Mouse (Mus musculus): ENCODE measurements around the gene Palmd. TPM values are rescaled to one million over a fixed set of nuclear protein-coding genes. Genes with fewer than 3 reads are reported as not detected.

The Palmd gene
- polyA plus RNA-seq, 1 experiment from 2014 or later = 10.4 TPM

DNA sequence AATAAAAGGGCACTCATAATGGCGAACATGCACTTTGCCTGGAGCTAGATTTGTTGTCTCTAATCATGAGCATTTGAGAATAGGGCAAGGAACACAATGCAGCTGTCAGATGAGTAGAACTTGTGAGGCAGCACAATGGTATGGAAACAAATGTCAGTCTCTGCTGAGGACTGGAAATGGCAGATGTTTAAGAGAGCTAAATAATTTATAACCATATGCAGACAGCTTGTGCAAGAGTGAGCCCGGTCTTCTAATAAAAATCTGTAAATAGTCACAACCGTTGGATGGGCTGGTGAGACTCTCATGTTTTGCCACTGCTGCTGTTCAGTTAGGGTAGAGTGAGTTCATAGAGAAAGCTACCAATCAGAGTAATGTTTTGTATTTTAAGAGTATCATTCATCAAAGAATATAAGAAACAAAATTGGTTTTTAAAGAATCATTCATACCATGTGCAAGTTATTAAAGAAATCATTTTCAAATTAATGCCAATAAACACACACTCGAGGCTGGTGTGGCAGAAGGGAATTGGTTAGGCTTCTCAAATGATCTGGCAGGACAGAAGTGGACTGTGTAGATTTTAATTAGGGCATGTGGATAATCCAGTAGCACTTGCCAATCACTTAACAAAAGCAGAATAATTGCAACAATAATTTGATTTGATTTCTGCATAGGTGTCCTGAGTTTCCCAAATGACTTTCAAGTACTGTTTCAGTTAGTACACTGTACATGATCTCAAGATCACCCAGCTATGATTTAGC lies 31.7 kb downstream of the Palmd start:
- no peak for ATAC-seq (replicated peaks; ENCODE audit: insufficient number of reproducible peaks, low FRiP score, low TSS enrichment)
- 74% methylated on average over 4 of the region's 4 CpGs for WGBS (ENCODE audit: insufficient replicate concordance)

DNA sequence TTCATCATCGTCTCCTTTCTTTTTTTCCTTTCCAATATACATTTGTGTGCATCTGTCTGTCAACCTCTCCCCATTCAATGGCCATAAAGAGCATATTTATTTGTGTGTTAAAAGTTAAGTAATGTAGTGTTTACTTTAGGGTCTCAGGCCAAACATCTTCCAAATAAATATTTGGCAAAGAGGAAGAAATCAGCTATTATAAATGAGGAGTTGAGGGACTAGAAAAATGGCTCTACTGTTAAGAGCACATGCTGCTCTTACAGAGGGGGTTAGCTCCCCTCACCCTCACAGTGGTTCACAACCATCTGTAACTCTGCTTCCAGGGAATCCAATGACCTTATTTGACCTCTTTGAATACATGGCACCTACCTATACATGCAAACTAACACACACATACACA lies 35.6 kb downstream of the Palmd start:
- Histone ChIP-seq H3K36me3 (ENCODE audit: control insufficient read depth, insufficient read depth, low read length) (no peaks in the 10 kb centered on the region), H3K9me3 (replicated peaks; ENCODE audit: control insufficient read depth, low read length) (no peaks in the 10 kb centered on the region), H3K27me3 (ENCODE audit: control insufficient read depth, insufficient read depth, low read length) (no peaks in the 10 kb centered on the region), H3K9ac (ENCODE audit: low read depth, low read length) (no peak overlapping the region), H3K4me1 (ENCODE audit: control insufficient read depth, insufficient read depth, low read length) (no peaks in the 10 kb centered on the region), H3K4me3 (ENCODE audit: low read depth, low read length) (no peak overlapping the region), H3K4me2 (no peak overlapping the region), H3K27ac (ENCODE audit: low read depth, low read length) (no peak overlapping the region)
- 71% methylated on average over 1 of the region's 1 CpGs for WGBS (ENCODE audit: insufficient replicate concordance)
- no peak for ATAC-seq (replicated peaks; ENCODE audit: insufficient number of reproducible peaks, low FRiP score, low TSS enrichment)

More for the DNA sequence above, 31.7 kb downstream of the Palmd start:
- Histone ChIP-seq H3K9ac (ENCODE audit: low read depth, low read length) (no peak overlapping the region), H3K36me3 (ENCODE audit: control insufficient read depth, insufficient read depth, low read length) (no peaks in the 10 kb centered on the region), H3K9me3 (replicated peaks; ENCODE audit: control insufficient read depth, low read length) (no peaks in the 10 kb centered on the region), H3K27ac (ENCODE audit: low read depth, low read length) (no peak overlapping the region), H3K27me3 (ENCODE audit: control insufficient read depth, insufficient read depth, low read length) (no peaks in the 10 kb centered on the region), H3K4me2 (no peak overlapping the region), H3K4me3 (ENCODE audit: low read depth, low read length) (no peak overlapping the region), H3K4me1 (ENCODE audit: control insufficient read depth, insufficient read depth, low read length) (no peaks in the 10 kb centered on the region)

DNA sequence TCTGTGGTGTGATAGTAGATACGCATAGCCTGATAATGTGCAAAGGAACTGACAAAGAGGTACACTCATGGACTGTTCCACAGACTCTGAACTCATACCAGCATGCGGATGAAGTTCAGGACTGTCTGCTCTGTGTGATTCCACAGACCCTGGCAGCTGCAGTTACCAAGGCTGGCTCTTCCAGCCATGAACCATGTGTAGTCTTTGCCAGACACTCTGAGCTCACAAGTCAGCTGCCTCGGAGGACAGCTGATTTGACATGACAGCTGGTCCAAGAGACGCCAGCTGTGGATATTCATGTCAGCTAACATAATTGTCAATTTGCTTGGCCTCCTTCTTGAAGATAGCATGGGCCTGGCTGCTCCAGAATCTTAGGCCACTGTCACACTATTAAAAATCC lies 39.8 kb downstream of the Palmd start:
- no peaks in the 10 kb centered on the region for H3K4me1 ChIP-seq (ENCODE audit: control insufficient read depth, insufficient read depth, low read length)
- H3K9me3 ChIP-seq (replicated peaks; ENCODE audit: control insufficient read depth, low read length) = no peaks in the 10 kb centered on the region
- no peak overlapping the region for H3K9ac ChIP-seq (ENCODE audit: low read depth, low read length)
- no peak for ATAC-seq (replicated peaks; ENCODE audit: insufficient number of reproducible peaks, low FRiP score, low TSS enrichment)
- H3K27me3 ChIP-seq (ENCODE audit: control insufficient read depth, insufficient read depth, low read length) = no peaks in the 10 kb centered on the region
- no peak overlapping the region for H3K27ac ChIP-seq (ENCODE audit: low read depth, low read length)
- H3K36me3 ChIP-seq (ENCODE audit: control insufficient read depth, insufficient read depth, low read length) = no peaks in the 10 kb centered on the region
- WGBS (ENCODE audit: insufficient replicate concordance) = 69% methylated on average over 4 of the region's 4 CpGs
- H3K4me2 ChIP-seq = no peak overlapping the region
- no peak overlapping the region for H3K4me3 ChIP-seq (ENCODE audit: low read depth, low read length)

DNA sequence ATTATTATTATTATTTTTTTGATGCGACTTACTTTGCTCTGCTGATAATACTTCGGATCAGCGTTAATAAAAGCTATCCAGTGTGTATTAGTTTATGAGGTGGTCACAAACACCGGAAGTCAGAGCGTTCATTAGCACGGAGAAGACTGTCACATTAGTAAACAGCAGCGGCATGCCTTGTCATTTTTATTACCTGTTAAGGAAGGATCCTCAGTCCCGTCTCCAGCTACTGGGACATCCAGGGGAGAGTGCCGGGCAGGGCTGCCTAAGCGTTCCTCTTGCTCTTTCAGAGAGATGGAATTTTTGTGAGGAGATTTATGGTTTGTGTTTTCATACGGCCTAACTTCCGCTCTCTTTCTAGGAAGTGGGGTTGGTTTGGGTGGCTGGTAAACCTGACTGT lies 45.7 kb downstream of the Palmd start:
- H3K4me2 ChIP-seq = no peak overlapping the region
- H3K9me3 ChIP-seq (replicated peaks; ENCODE audit: control insufficient read depth, low read length) = no peaks in the 10 kb centered on the region
- no peaks in the 10 kb centered on the region for H3K4me1 ChIP-seq (ENCODE audit: control insufficient read depth, insufficient read depth, low read length)
- no peak overlapping the region for H3K4me3 ChIP-seq (ENCODE audit: low read depth, low read length)
- ATAC-seq (replicated peaks; ENCODE audit: insufficient number of reproducible peaks, low FRiP score, low TSS enrichment) = no peak
- no peak overlapping the region for H3K9ac ChIP-seq (ENCODE audit: low read depth, low read length)
- H3K36me3 ChIP-seq (ENCODE audit: control insufficient read depth, insufficient read depth, low read length) = no peaks in the 10 kb centered on the region
- H3K27me3 ChIP-seq (ENCODE audit: control insufficient read depth, insufficient read depth, low read length) = no peaks in the 10 kb centered on the region
- WGBS (ENCODE audit: insufficient replicate concordance) = 81% methylated on average over 12 of the region's 12 CpGs
- H3K27ac ChIP-seq (ENCODE audit: low read depth, low read length) = no peak overlapping the region

DNA sequence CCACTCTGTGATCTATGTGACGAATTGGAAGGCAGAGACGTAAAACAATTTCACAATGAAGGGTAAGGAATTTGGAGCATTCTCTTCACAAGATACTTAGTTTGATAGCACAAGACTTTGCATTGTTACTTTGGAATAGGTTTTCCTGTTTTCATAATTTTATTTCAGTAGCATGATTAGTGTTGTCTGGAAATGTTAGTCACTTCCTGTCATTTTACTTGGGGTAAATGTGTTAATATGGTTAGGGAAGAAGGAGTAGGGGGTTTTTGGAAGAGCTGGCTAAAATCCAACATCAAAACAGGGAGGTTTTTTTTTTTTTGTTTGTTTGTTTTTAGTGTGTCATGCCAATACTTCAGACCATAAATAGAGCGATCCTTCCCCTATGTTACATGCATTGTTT lies 47.3 kb downstream of the Palmd start:
- H3K9me3 ChIP-seq (replicated peaks; ENCODE audit: control insufficient read depth, low read length) = no peaks in the 10 kb centered on the region
- ATAC-seq (replicated peaks; ENCODE audit: insufficient number of reproducible peaks, low FRiP score, low TSS enrichment) = no peak
- no peak overlapping the region for H3K9ac ChIP-seq (ENCODE audit: low read depth, low read length)
- no peaks in the 10 kb centered on the region for H3K4me1 ChIP-seq (ENCODE audit: control insufficient read depth, insufficient read depth, low read length)
- no peak overlapping the region for H3K27ac ChIP-seq (ENCODE audit: low read depth, low read length)
- no peaks in the 10 kb centered on the region for H3K36me3 ChIP-seq (ENCODE audit: control insufficient read depth, insufficient read depth, low read length)
- WGBS (ENCODE audit: insufficient replicate concordance) = 79% methylated on average over 3 of the region's 3 CpGs
- no peak overlapping the region for H3K4me3 ChIP-seq (ENCODE audit: low read depth, low read length)
- no peak overlapping the region for H3K4me2 ChIP-seq
- H3K27me3 ChIP-seq (ENCODE audit: control insufficient read depth, insufficient read depth, low read length) = no peaks in the 10 kb centered on the region

DNA sequence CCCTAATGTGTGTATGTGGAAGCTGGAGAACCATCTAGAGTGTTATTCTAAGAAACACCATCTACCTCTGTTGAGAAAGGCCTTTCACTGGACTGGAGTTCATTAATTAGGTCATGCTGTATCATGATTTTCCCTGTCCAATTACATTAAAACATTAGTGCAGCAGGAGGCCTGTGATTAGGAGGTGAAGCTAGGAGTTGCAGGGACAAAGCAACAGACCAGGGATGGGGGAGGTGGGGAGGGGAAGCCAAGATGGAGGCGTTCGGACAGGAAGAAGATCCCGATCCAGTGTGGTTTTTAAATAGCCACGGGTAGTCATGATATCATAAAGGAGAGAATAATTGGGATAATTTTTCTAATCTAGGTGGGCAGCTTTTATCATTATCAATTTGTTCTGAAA lies 51.8 kb downstream of the Palmd start:
- H3K36me3 ChIP-seq (ENCODE audit: control insufficient read depth, insufficient read depth, low read length) = no peaks in the 10 kb centered on the region
- H3K4me3 ChIP-seq (ENCODE audit: low read depth, low read length) = no peak overlapping the region
- 83% methylated on average over 4 of the region's 4 CpGs for WGBS (ENCODE audit: insufficient replicate concordance)
- no peak overlapping the region for H3K27ac ChIP-seq (ENCODE audit: low read depth, low read length)
- H3K9me3 ChIP-seq (replicated peaks; ENCODE audit: control insufficient read depth, low read length) = no peaks in the 10 kb centered on the region
- no peak overlapping the region for H3K4me2 ChIP-seq
- H3K27me3 ChIP-seq (ENCODE audit: control insufficient read depth, insufficient read depth, low read length) = no peaks in the 10 kb centered on the region
- ATAC-seq (replicated peaks; ENCODE audit: insufficient number of reproducible peaks, low FRiP score, low TSS enrichment) = no peak
- no peaks in the 10 kb centered on the region for H3K4me1 ChIP-seq (ENCODE audit: control insufficient read depth, insufficient read depth, low read length)
- no peak overlapping the region for H3K9ac ChIP-seq (ENCODE audit: low read depth, low read length)

DNA sequence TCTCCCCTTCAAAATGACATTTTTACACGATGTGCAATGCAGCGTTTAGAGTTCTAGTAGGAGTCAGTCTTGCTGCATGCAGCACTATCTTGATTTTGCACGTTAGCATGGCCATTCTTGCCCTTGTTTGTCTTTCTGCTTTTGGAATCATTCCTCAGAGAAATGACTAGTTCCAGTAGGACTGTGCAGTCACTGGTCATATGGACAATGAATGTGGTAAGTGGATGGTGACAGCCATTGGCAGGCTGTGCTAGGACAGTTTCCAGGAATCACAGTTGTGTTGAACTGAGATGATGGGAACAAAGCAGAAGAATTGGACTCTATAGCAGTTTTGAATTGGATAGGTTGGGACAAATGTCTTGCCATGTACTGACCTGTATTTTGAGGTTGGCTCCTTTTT lies 53.9 kb downstream of the Palmd start:
- Histone ChIP-seq H3K4me1 (ENCODE audit: control insufficient read depth, insufficient read depth, low read length) (no peaks in the 10 kb centered on the region), H3K4me2 (no peak overlapping the region), H3K27me3 (ENCODE audit: control insufficient read depth, insufficient read depth, low read length) (no peaks in the 10 kb centered on the region), H3K36me3 (ENCODE audit: control insufficient read depth, insufficient read depth, low read length) (no peaks in the 10 kb centered on the region), H3K4me3 (ENCODE audit: low read depth, low read length) (no peak overlapping the region), H3K27ac (ENCODE audit: low read depth, low read length) (no peak overlapping the region), H3K9ac (ENCODE audit: low read depth, low read length) (no peak overlapping the region), H3K9me3 (replicated peaks; ENCODE audit: control insufficient read depth, low read length) (no peaks in the 10 kb centered on the region)
- no peak for ATAC-seq (replicated peaks; ENCODE audit: insufficient number of reproducible peaks, low FRiP score, low TSS enrichment)
- 63% methylated on average over 3 of the region's 3 CpGs for WGBS (ENCODE audit: insufficient replicate concordance)

DNA sequence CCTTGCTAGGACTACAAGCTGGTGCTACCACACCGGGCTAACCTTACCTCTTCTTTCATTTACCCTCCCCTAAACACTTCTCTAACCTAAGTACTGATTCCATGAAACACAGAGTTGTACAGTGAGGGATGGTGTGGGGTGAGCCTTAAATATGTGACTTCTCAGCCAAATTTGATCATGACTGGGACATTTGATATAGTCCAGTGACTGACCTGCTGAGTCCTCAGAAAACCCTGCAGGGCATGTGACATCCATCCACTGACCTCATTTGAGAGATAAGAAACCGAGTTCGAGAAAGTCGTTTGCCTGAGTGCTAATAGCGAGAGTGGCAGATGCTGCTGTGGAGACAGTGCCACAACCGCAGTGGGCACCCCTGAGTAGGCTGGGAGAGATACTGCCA lies 54.4 kb downstream of the Palmd start:
- no peaks in the 10 kb centered on the region for H3K27me3 ChIP-seq (ENCODE audit: control insufficient read depth, insufficient read depth, low read length)
- 63% methylated on average over 6 of the region's 6 CpGs for WGBS (ENCODE audit: insufficient replicate concordance)
- ATAC-seq (replicated peaks; ENCODE audit: insufficient number of reproducible peaks, low FRiP score, low TSS enrichment) = no peak
- H3K27ac ChIP-seq (ENCODE audit: low read depth, low read length) = no peak overlapping the region
- H3K4me3 ChIP-seq (ENCODE audit: low read depth, low read length) = no peak overlapping the region
- no peak overlapping the region for H3K9ac ChIP-seq (ENCODE audit: low read depth, low read length)
- H3K4me1 ChIP-seq (ENCODE audit: control insufficient read depth, insufficient read depth, low read length) = no peaks in the 10 kb centered on the region
- no peaks in the 10 kb centered on the region for H3K36me3 ChIP-seq (ENCODE audit: control insufficient read depth, insufficient read depth, low read length)
- no peaks in the 10 kb centered on the region for H3K9me3 ChIP-seq (replicated peaks; ENCODE audit: control insufficient read depth, low read length)
- no peak overlapping the region for H3K4me2 ChIP-seq

DNA sequence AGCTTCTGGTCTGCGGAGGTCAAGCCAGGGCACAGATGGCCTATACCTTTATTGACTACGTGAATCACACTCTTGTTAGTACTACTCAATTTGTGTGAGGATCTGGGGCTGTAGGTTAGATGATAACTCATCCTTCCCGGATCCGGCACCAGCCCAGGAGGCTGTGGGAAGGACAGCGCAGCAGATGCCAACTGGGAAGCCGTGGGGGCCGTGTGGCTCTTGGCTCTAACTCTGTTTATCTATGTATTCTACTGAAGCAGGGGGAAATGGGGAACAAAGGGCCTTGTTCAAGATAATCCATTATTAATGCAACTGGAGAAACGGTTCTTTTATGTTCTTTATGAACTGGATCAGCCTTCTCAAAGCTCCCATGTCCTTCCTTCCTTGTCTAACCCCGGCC lies 62.2 kb downstream of the Palmd start:
- Histone ChIP-seq H3K27me3 (ENCODE audit: control insufficient read depth, insufficient read depth, low read length) (no peaks in the 10 kb centered on the region), H3K9ac (ENCODE audit: low read depth, low read length) (no peak overlapping the region), H3K4me2 (no peak overlapping the region), H3K9me3 (replicated peaks; ENCODE audit: control insufficient read depth, low read length) (no peaks in the 10 kb centered on the region), H3K36me3 (ENCODE audit: control insufficient read depth, insufficient read depth, low read length) (0 out of 2 replicates have a peak, but pooled peaks cover 2% of the 10 kb centered on the region), H3K4me3 (ENCODE audit: low read depth, low read length) (no peak overlapping the region), H3K27ac (ENCODE audit: low read depth, low read length) (no peak overlapping the region), H3K4me1 (ENCODE audit: control insufficient read depth, insufficient read depth, low read length) (no peaks in the 10 kb centered on the region)
- no peak for ATAC-seq (replicated peaks; ENCODE audit: insufficient number of reproducible peaks, low FRiP score, low TSS enrichment)
- WGBS (ENCODE audit: insufficient replicate concordance) = 83% methylated on average over 9 of the region's 9 CpGs

Data from heart, embryonic 11.5 days (tissue).